Mouse (Mus musculus) MEL (cell line): ENCODE data around the gene Adgrg7. TPM values are rescaled to one million over a fixed set of nuclear protein-coding genes. Genes with fewer than 3 reads are reported as not detected.

Experiments
- DNase-seq: peaks from one replicate; pipeline ENCODE4 v3.0.0; 2011; ENCODE audit warnings: low read depth, low spot score
- H3K27ac ChIP-seq: 2 replicates; pipeline ENCODE4 v1.5.1; 2012; ENCODE audit warnings: low read depth, mild to moderate bottlenecking, control low read depth, low read length, moderate library complexity; ENCODE audit not compliant: control insufficient read depth
- H3K27me3 ChIP-seq, 2 experiments: fragments of 150-350 bp in 1 of 2; sonication (generic) in 1 of 2; 2 replicates each; pipeline ENCODE4 v1.6.1; 2012; ENCODE audit warnings: low read length in 2 of 2, mild to moderate bottlenecking in 2 of 2, improper control_type of control experiment in 1 of 2, moderate library complexity in 1 of 2; ENCODE audit not compliant: insufficient read depth in 2 of 2, control insufficient read depth in 1 of 2
- H3K36me3 ChIP-seq, 2 experiments: 2 replicates each; pipeline ENCODE4 v1.6.1; 2012 to 2014; ENCODE audit warnings: low read length in 2 of 2, improper control_type of control experiment in 1 of 2, inconsistent platforms in 1 of 2, mild to moderate bottlenecking in 1 of 2; ENCODE audit not compliant: insufficient read depth in 2 of 2, control insufficient read depth in 1 of 2
- H3K4me1 ChIP-seq, 2 experiments: fragments of 150-350 bp in 1 of 2; sonication (generic) in 1 of 2; 2 replicates each; pipeline ENCODE4 v1.6.1; 2012; ENCODE audit warnings: low read length in 2 of 2, improper control_type of control experiment in 1 of 2, mild to moderate bottlenecking in 1 of 2; ENCODE audit not compliant: insufficient read depth in 2 of 2, control insufficient read depth in 1 of 2
- H3K4me3 ChIP-seq, 2 experiments: fragments of 150-350 bp in 1 of 2; sonication (generic) in 1 of 2; 2 replicates each; pipeline ENCODE4 v1.5.1; 2012; ENCODE audit warnings: low read depth in 2 of 2, low read length in 2 of 2, mild to moderate bottlenecking in 2 of 2, moderate library complexity in 2 of 2, control low read depth in 1 of 2, improper control_type of control experiment in 1 of 2; ENCODE audit not compliant: control insufficient read depth in 1 of 2, insufficient read depth in 1 of 2
- H3K79me2 ChIP-seq: 2 replicates; pipeline ENCODE4 v1.6.1; 2012; ENCODE audit warnings: mild to moderate bottlenecking, low read length, moderate library complexity; ENCODE audit not compliant: control insufficient read depth, poor library complexity, insufficient read depth
- H3K9ac ChIP-seq: 2 replicates; pipeline ENCODE4 v1.6.1; 2012; ENCODE audit warnings: low read depth, mild to moderate bottlenecking, control low read depth, low read length, moderate library complexity; ENCODE audit not compliant: control insufficient read depth, poor library complexity, severe bottlenecking
- H3K9me3 ChIP-seq: fragments of 150-350 bp; sonication (generic); replicated peaks from 2 replicates; pipeline ENCODE4 v1.6.1; 2012; ENCODE audit warnings: mild to moderate bottlenecking, low read length, improper control_type of control experiment, moderate library complexity; ENCODE audit not compliant: insufficient read depth
- CHD1 ChIP-seq: IDR thresholded peaks from 2 replicates; pipeline ENCODE4 v1.6.1; 2012; ENCODE audit warnings: low read depth, mild to moderate bottlenecking, inconsistent platforms, low read length, improper control_type of control experiment
- CHD2 ChIP-seq: IDR thresholded peaks from 2 replicates; pipeline ENCODE4 v1.6.1; 2011; ENCODE audit warnings: low read length, improper control_type of control experiment
- E2F4 ChIP-seq: IDR thresholded peaks from 2 replicates; pipeline ENCODE4 v1.6.1; 2011; ENCODE audit warnings: low read depth, low read length, improper control_type of control experiment, borderline replicate concordance
- ELF1 ChIP-seq: IDR thresholded peaks from 2 replicates; pipeline ENCODE4 v1.6.1; 2014; ENCODE audit warnings: low read depth, mild to moderate bottlenecking, inconsistent platforms, low read length, improper control_type of control experiment, moderate library complexity
- EP300 ChIP-seq, 2 experiments: IDR thresholded peaks; 2 replicates each; pipeline ENCODE4 v1.6.1; 2011; ENCODE audit warnings: improper control_type of control experiment in 2 of 2, low read length in 2 of 2, low read depth in 1 of 2, mild to moderate bottlenecking in 1 of 2
- ETS1 ChIP-seq: IDR thresholded peaks from 2 replicates; pipeline ENCODE4 v1.6.1; 2012; ENCODE audit warnings: low read depth, mild to moderate bottlenecking, inconsistent platforms, low read length, improper control_type of control experiment, moderate library complexity
- HCFC1 ChIP-seq: IDR thresholded peaks from 2 replicates; pipeline ENCODE4 v1.6.1; 2012; ENCODE audit warnings: low read depth, mild to moderate bottlenecking, inconsistent platforms, low read length, improper control_type of control experiment, moderate library complexity
- JUND ChIP-seq: IDR thresholded peaks from 2 replicates; pipeline ENCODE4 v1.6.1; 2011; ENCODE audit warnings: low read depth, mild to moderate bottlenecking, improper control_type of control experiment, low read length
- KAT2A ChIP-seq: conservative IDR thresholded peaks from 2 replicates; pipeline ENCODE4 v1.6.1; 2012; ENCODE audit warnings: low read depth, low read length, improper control_type of control experiment, inconsistent platforms
- MAX ChIP-seq: IDR thresholded peaks from 2 replicates; pipeline ENCODE4 v1.6.1; 2011; ENCODE audit warnings: low read length, improper control_type of control experiment
- MAZ ChIP-seq: IDR thresholded peaks from 2 replicates; pipeline ENCODE4 v1.6.1; 2012; ENCODE audit warnings: low read depth, mild to moderate bottlenecking, inconsistent platforms, low read length, improper control_type of control experiment
- MXI1 ChIP-seq: IDR thresholded peaks from 2 replicates; pipeline ENCODE4 v1.6.1; 2011; ENCODE audit warnings: mild to moderate bottlenecking, low read depth, low read length, improper control_type of control experiment
- NELFE ChIP-seq: IDR thresholded peaks from 2 replicates; pipeline ENCODE4 v1.6.1; 2011; ENCODE audit warnings: low read depth, low read length, improper control_type of control experiment
- NRF1 ChIP-seq: IDR thresholded peaks from 2 replicates; pipeline ENCODE4 v1.6.1; 2014; ENCODE audit warnings: low read depth, mild to moderate bottlenecking, inconsistent platforms, low read length, improper control_type of control experiment, moderate library complexity; ENCODE audit not compliant: poor library complexity, insufficient read depth, severe bottlenecking
- POLR2A ChIP-seq, 2 experiments: IDR thresholded peaks; 2 replicates each; pipeline ENCODE4 v1.6.1; 2011 to 2012; ENCODE audit warnings: low read length in 2 of 2, mild to moderate bottlenecking in 2 of 2, control low read depth in 1 of 2, improper control_type of control experiment in 1 of 2, low read depth in 1 of 2, moderate library complexity in 1 of 2; ENCODE audit not compliant: control insufficient read depth in 1 of 2, insufficient read depth in 1 of 2, poor library complexity in 1 of 2
- POLR2AphosphoS2 ChIP-seq: IDR thresholded peaks from 2 replicates; pipeline ENCODE4 v1.6.1; 2011; ENCODE audit warnings: low read length, improper control_type of control experiment
- POLR2AphosphoS5 ChIP-seq: IDR thresholded peaks from 2 replicates; pipeline ENCODE4 v1.6.1; 2012; ENCODE audit warnings: low read depth, borderline replicate concordance, mild to moderate bottlenecking, inconsistent platforms, low read length, moderate library complexity, mixed read lengths
- RCOR1 ChIP-seq: IDR thresholded peaks from 2 replicates; pipeline ENCODE4 v1.6.1; 2012; ENCODE audit warnings: low read depth, mild to moderate bottlenecking, inconsistent platforms, low read length, improper control_type of control experiment
- SIN3A ChIP-seq: IDR thresholded peaks from 2 replicates; pipeline ENCODE4 v1.6.1; 2012; ENCODE audit warnings: low read length, improper control_type of control experiment, inconsistent platforms
- SMC3 ChIP-seq: IDR thresholded peaks from 2 replicates; pipeline ENCODE4 v1.6.1; 2011; ENCODE audit warnings: low read depth, low read length, improper control_type of control experiment
- TAL1 ChIP-seq: IDR thresholded peaks from 2 replicates; pipeline ENCODE4 v1.6.1; 2012; ENCODE audit warnings: mild to moderate bottlenecking, inconsistent platforms, low read length, moderate library complexity, mixed read lengths
- TBP ChIP-seq: IDR thresholded peaks from 2 replicates; pipeline ENCODE4 v1.8.0; 2011; ENCODE audit warnings: low read depth, low read length, improper control_type of control experiment
- TCF12 ChIP-seq: IDR thresholded peaks from 2 replicates; pipeline ENCODE4 v1.6.1; 2014; ENCODE audit warnings: low read depth, mild to moderate bottlenecking, inconsistent platforms, low read length, improper control_type of control experiment, moderate library complexity
- UBTF ChIP-seq: IDR thresholded peaks from 2 replicates; pipeline ENCODE4 v1.6.1; 2012; ENCODE audit warnings: low read depth, mild to moderate bottlenecking, inconsistent platforms, low read length, improper control_type of control experiment, moderate library complexity, borderline replicate concordance; ENCODE audit not compliant: insufficient read depth
- USF1 ChIP-seq: IDR thresholded peaks from 2 replicates; pipeline ENCODE4 v1.6.1; 2014; ENCODE audit warnings: low read depth, mild to moderate bottlenecking, inconsistent platforms, low read length, improper control_type of control experiment, moderate library complexity
- ZKSCAN1 ChIP-seq: IDR thresholded peaks from 2 replicates; pipeline ENCODE4 v1.6.1; 2012; ENCODE audit warnings: low read depth, mild to moderate bottlenecking, inconsistent platforms, low read length, improper control_type of control experiment, moderate library complexity
- ZMIZ1 ChIP-seq: IDR thresholded peaks from 2 replicates; pipeline ENCODE4 v1.6.1; 2012; ENCODE audit warnings: low read depth, mild to moderate bottlenecking, inconsistent platforms, low read length, improper control_type of control experiment, moderate library complexity
- ZNF384 ChIP-seq: IDR thresholded peaks from 2 replicates; pipeline ENCODE4 v1.6.1; 2012; ENCODE audit warnings: low read depth, mild to moderate bottlenecking, inconsistent platforms, low read length, improper control_type of control experiment
- polyA plus RNA-seq, 2 experiments: library from polyadenylated mRNA; stranded (reverse) in 1 of 2; unstranded in 1 of 2; fragments of >175 nt in 1 of 2; fragments of >200 nt in 1 of 2; gene quantifications; 2 replicates each; pipeline versions ENCODE4 v1.2.1 to v1.2.4; 2012; ENCODE audit warnings: low replicate concordance in 2 of 2, low read depth in 1 of 2; ENCODE audit not compliant: insufficient read length in 2 of 2, insufficient read depth in 1 of 2, missing spikeins in 1 of 2
- total RNA-seq: library from RNA; depleted of rRNA; stranded (reverse); fragments of 300-350 nt; gene quantifications from 2 replicates; pipeline ENCODE4 v1.2.3, GENCODE M21; 2012

Adgrg7 gene
- total and polyA plus RNA-seq, 3 experiments: 40.5 to 45.4 TPM; not detected in 1

GRCm38 (mm10) chr16:56719031-56719430, 76.6 kb downstream of the Adgrg7 start (continued):
- TF ChIP-seq CHD1 (no peak), RCOR1 (0 out of 2 replicates have a peak, but pooled peaks have one; percentile 11), ETS1 (peak; percentile 82), POLR2AphosphoS2 (0 out of 2 replicates have a peak, but pooled peaks have one; percentile 32)

DNA sequence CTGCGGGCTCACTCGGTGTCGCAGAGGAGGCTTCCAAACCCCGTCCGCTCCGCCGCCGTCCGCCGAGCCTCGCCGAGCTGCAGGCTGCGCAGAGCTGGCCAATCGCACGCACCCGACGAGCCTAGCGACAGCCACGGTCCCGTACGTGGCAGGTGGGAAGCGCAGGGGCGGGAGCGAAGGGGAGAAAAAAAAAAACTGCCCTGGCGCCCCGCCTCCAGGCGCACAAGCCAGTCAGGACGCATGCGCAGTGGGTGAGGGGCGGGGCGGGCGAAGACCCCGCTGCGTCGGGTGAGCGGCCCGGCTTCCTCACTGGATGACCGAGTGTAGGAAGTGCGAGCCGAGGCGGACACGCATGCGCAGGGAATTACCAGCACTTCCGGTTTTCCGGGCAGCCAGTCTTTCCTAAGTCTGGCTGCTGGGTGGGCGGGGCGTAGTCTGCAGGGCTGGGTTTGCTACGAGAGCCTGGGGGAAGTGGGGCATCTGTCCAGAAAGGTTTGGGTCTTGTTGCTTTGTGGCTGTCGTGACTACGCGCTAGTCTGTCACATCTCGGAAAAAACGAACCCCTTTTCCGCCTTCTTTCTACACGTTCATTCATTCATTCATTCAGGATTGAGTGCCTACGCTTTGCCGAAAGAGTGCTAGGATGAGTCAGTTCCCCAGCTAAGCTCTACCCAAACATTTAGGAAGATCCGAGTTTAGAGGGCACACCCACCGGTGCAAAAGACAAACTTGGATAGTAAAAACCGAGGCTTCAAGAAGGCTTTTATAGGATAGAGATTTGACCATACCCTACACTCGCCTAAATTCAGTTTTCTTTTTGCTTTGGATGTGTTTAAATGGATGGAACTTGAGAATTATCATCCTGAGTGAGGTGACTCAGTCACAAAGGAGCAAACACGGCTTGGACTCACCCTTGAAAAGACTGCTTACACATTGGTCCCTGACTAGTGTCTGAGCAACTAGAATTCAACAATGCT, 78.1 kb downstream of the Adgrg7 start, which contains the start of gene Tfg:
Gene Tfg, minus strand, starts transcription at position 227 of the 977 bp plus-strand sequence.
- Histone ChIP-seq H3K79me2 (peaks cover 27% of the 10 kb centered on the region), H3K4me1 (peaks cover 8 to 16% of the 10 kb centered on the region in 2 experiments), H3K36me3 (peaks cover 6 to 29% of the 10 kb centered on the region in 2 experiments), H3K27ac (peak within 1 kb of the TSS; percentile 88), H3K9ac (peak within 1 kb of the TSS; percentile 96), H3K9me3 (no peaks in the 10 kb centered on the region), H3K27me3 (no peaks in the 10 kb centered on the region), H3K4me3 (peak within 1 kb of the TSS; percentile 95)
- TF ChIP-seq USF1 (0 out of 2 replicates have a peak, but pooled peaks have one; percentile 41), ETS1 (0 out of 2 replicates have a peak, but pooled peaks have one; percentile 19), KAT2A (peak; percentile 35; the same call in 1 of the 2 replicates), HCFC1 (peak; percentile 87), SIN3A (peak; percentile 75), UBTF (no peak), POLR2A (IDR thresholded peaks at IDR 0.05; ENCODE audit: control insufficient read depth in 1 of 2, insufficient read depth in 1 of 2, low read depth in 1 of 2, low read length in 2 of 2, poor library complexity in 1 of 2) (peak; percentile 38 to 89; a peak in 3 of 4 replicates), SMC3 (no peak), ZMIZ1 (peak; percentile 85), MAZ (0 out of 2 replicates have a peak, but pooled peaks have one; percentile 31), NRF1 (peak; percentile 100; the same call in 1 of the 2 replicates), MAX (peak; percentile 32; the same call in 1 of the 2 replicates), NELFE (peak; percentile 62), POLR2AphosphoS5 (no peak), E2F4 (0 out of 2 replicates have a peak, but pooled peaks have one; percentile 25), EP300 (IDR thresholded peaks at IDR 0.05; ENCODE audit: low read depth in 1 of 2, low read length in 2 of 2) (peak in 1 of 2 experiments; percentile 35; a peak in 1 of 4 replicates), ZNF384 (peak; percentile 99), ZKSCAN1 (peak; percentile 50; the same call in 1 of the 2 replicates), JUND (no peak), TCF12 (peak; percentile 36; the same call in 1 of the 2 replicates), ELF1 (peak; percentile 99), CHD2 (no peak), TAL1 (no peak), POLR2AphosphoS2 (peak; percentile 81; the same call in 1 of the 2 replicates), TBP (peak; percentile 29; the same call in 1 of the 2 replicates), MXI1 (peak; percentile 61)
- peak; percentile 99 for DNase-seq
